Mouse (Mus musculus) cortical plate, adult 2 months (tissue): ENCODE data around the gene Bmpr1b. TPM values are rescaled to one million over a fixed set of nuclear protein-coding genes. Genes with fewer than 3 reads are reported as not detected.

Experiments
- H3K27ac ChIP-seq: fragments of 200-500 bp; 2 replicates; pipeline ENCODE4 v1.5.1; 2012; ENCODE audit warnings: low read length, control low read depth, inconsistent platforms; ENCODE audit not compliant: insufficient read depth
- H3K4me1 ChIP-seq: fragments of 200-500 bp; 2 replicates; pipeline ENCODE4 v1.6.1; 2011; ENCODE audit warnings: low read length; ENCODE audit not compliant: control insufficient read depth, insufficient read depth
- H3K4me3 ChIP-seq: fragments of 200-500 bp; 2 replicates; pipeline ENCODE4 v1.5.1; 2011; ENCODE audit warnings: mild to moderate bottlenecking, low read length, control low read depth; ENCODE audit not compliant: insufficient read depth
- CTCF ChIP-seq: fragments of 200-500 bp; IDR thresholded peaks from 2 replicates; pipeline ENCODE4 v1.5.1; 2011; ENCODE audit warnings: mild to moderate bottlenecking, control low read depth, low read length; ENCODE audit not compliant: insufficient read depth; ENCODE audit errors: extremely low read depth
- POLR2A ChIP-seq: fragments of 200-500 bp; IDR thresholded peaks from 2 replicates; pipeline ENCODE4 v1.6.1; 2011; ENCODE audit warnings: mild to moderate bottlenecking, low read length, control low read depth; ENCODE audit not compliant: insufficient read depth; ENCODE audit errors: extremely low read depth
- polyA plus RNA-seq: library from polyadenylated mRNA; depleted of rRNA; stranded (reverse); fragments of >200 nt; gene quantifications from 2 replicates; pipeline ENCODE4 v1.2.3, GENCODE M21; 2012

Bmpr1b gene
- polyA plus RNA-seq, 1 experiment = 10.0 TPM

DNA sequence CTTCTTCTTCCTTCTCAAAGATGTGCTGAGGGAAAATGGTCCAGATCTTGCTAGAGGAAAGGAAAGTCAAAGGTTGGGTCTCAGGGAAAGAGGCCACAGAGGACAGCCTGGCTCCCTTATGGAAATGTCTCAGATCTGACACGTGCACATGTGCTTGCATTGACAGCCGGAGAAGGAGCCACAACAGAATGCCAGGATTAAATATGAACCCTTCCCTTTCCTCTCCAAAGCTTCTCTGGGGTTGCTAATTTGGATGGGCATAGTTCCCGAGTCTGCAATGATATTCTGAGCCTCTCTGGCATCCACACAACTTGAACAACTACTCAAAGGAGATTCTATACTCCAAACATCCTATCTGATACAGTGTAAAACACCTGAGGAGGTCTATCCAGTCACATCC lies 48.4 kb downstream of the Bmpr1b start:
- TF ChIP-seq CTCF (no peak), POLR2A (no peak)
- Histone ChIP-seq H3K4me3 (no peak overlapping the region), H3K4me1 (no peaks in the 10 kb centered on the region), H3K27ac (no peak overlapping the region)

DNA sequence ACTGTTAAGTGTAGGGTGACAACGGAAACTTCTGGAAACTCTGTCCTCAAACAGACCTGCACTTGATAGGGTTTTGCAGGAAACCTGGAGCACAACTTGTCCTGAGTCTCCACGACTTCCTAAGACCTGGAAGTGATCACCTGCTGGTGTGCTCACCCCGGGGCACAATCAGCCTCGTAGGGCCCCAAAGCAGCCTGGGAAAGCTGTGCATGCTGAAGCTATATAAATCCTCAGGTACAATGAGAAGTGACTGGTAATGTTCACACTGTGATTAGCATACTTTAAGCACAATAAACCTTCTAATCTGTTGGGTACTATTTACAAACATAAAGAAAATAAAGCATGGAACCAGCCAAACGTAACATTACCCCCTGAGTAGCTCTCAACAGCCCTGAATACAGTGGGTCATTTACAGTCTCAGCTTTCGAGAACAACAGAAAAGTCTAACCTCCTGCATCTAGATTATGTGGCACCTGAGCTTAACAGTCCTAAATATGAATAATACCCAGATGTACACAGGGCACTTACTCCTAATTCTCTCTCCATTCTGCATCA lies 54.4 kb downstream of the Bmpr1b start:
- peaks cover 3% of the 10 kb centered on the region; the same call in 1 of the 2 replicates for H3K4me1 ChIP-seq
- H3K4me3 ChIP-seq = no peak overlapping the region
- no peak for TF ChIP-seq POLR2A
- no peak for TF ChIP-seq CTCF
- H3K27ac ChIP-seq = no peak overlapping the region

DNA sequence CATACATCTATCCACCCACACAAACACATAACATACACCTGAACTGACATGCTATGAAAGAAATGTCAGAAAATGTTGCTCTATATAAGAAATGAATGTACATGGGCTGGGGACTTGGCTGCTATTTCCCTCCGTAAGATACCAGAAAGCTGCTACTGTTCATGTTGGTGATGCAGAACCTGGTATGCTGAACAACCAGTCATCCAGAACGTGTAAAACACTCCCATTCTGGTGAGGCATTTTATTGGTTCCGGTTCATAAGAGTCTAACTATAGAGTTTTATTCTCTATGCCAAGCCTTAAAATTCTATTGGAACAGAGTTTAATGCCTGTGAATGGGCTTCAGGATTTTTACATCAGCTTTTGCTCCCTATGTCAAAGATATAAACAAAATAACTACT lies 55.0 kb downstream of the Bmpr1b start:
- no peak overlapping the region for H3K4me3 ChIP-seq
- TF ChIP-seq CTCF = no peak
- no peak overlapping the region for H3K27ac ChIP-seq
- peaks cover 3% of the 10 kb centered on the region; the same call in 1 of the 2 replicates for H3K4me1 ChIP-seq

DNA sequence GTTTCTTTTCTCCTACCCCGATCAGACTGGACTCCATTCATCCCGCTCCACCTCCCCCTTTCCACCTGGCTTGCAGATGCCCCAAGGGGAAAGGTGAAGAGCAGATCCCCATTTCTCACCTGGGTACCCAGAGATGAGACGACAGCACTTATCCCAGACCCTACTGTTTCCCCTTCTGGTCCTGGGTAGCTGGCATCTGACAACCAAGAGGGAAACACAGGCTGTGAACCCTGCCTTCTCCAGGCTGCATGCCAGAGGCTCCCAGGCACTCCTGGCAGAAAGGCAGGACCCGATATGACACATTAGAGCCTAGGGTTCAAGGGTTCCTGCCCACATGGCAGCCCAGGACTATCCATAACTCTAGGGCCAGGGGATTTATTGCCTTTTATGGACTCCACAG lies 56.0 kb downstream of the Bmpr1b start:
- TF ChIP-seq CTCF (no peak), POLR2A (no peak)

DNA sequence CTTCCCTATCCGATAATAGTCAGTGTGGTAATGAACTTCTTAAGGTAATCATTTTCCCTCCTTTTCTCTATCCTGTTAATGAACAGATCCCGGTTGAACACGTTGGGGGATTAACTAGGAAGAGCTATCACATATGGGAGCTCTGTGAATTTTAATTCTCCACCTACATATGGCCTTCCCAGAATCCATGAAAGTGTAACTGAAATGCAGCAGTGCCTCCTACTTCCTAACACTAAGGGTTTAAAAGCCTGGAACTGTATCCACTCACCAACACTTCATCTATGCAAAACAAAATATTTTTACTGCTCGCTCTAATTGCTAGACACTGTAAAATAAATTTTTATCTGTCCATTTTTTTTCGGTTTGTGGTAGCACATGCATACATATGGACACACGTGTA lies 63.0 kb downstream of the Bmpr1b start:
- no peak for TF ChIP-seq CTCF
- TF ChIP-seq POLR2A = no peak
- Histone ChIP-seq H3K4me3 (no peak overlapping the region), H3K4me1 (peaks cover 3% of the 10 kb centered on the region; the same call in 1 of the 2 replicates), H3K27ac (no peak overlapping the region)

More for the DNA sequence above, 56.0 kb downstream of the Bmpr1b start:
- Histone ChIP-seq H3K4me3 (no peak overlapping the region), H3K4me1 (peaks cover 3% of the 10 kb centered on the region; the same call in 1 of the 2 replicates), H3K27ac (no peak overlapping the region)

DNA sequence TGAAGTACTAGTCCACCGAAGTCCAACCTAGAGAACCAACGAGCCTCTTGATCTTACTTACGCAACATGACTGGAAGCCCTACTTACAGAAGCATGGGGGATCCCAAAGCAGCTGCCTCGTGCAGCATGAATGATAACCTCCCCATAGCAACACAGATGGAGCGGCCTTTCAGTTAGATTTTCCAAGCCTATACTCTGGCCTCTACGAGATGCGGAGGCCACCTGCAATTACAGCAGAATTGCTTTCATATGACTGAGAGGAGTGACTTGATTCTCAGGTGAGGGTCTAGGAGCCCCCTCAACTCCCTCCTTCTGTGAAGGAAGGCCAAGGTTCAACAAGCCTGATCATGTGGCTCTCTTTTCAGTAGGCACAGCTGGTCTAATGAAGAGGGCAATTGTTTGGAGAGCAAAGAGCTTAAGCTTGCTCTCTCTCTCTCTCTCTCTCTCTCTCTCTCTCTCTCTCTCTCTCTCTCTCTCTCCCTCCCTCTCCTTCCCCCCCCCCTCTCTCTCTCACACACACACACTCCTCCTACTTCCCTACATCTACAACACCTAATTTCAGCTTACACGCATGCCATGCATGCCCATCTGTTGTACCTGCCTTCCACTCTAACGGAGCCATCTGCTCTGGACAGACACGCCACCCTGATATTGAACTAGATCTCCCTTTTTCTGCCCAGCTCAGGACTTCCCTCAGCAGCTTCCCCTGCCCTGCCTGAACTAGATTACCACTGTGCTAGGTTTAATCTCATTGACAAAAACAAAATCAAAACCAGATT lies 65.0 kb downstream of the Bmpr1b start:
- Histone ChIP-seq H3K27ac (no peak overlapping the region), H3K4me1 (peaks cover 3% of the 10 kb centered on the region; the same call in 1 of the 2 replicates), H3K4me3 (no peak overlapping the region)
- TF ChIP-seq POLR2A (no peak), CTCF (no peak)

DNA sequence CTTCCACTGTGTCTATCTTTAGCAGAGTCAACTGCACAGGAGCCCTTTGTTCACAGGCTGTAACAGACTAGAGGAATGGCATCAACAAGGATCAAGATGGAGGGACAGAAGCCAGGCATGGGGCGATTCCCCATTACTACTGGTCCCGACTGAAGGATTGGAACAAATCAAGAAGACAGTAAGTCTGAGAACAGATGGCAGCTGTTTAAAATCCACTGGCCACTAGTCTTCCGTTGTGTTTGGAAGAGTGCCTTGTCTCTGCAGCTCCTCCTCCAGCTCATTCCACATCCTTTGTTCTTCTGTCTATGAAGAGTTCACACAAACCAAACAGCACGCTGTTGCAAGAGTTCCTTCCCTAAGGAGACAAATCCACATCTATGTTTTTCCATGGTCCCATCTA lies 65.6 kb downstream of the Bmpr1b start:
- TF ChIP-seq CTCF (no peak), POLR2A (no peak)
- Histone ChIP-seq H3K4me1 (peaks cover 3% of the 10 kb centered on the region; the same call in 1 of the 2 replicates), H3K4me3 (no peak overlapping the region), H3K27ac (no peak overlapping the region)

DNA sequence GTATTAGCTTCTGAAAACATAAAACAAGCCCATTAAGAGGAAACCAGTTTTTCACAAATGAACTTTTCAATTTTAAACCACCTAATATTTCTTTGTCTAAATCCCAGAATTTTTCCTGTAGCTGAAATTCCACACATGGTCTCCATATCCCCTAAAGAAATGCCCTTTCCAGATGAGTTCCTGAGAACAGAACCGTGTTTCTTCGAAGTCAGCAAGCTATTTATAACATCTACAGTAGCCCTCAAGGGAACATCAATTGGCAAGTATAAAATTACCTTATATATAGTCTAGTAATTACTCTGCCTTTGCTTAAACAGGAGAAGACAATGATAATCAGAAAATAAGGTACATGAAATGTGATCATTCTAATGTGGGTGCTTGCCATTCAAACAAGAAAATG lies 70.1 kb downstream of the Bmpr1b start:
- no peaks in the 10 kb centered on the region for H3K4me1 ChIP-seq
- no peak overlapping the region for H3K27ac ChIP-seq
- TF ChIP-seq POLR2A = no peak
- TF ChIP-seq CTCF = no peak
- H3K4me3 ChIP-seq = no peak overlapping the region

DNA sequence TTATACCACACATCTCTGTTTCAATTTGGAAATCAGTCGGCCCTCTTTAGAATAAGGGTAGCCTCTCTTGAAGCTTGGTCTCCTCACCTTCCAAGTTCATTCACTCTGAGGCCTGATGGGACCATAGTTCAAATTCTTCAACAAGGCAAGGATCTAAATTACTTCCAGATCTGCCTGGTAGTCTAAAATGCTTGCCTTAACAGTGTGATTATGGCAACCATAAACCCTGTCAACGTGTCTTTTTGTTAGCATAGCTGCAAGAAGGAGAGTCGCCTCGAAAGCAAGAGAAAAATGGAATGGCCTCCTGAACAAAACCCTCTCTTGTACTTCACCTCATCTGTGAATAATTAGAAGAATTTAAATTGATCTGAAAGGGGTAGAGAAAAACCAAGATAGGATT lies 75.2 kb downstream of the Bmpr1b start:
- TF ChIP-seq CTCF (no peak), POLR2A (no peak)
- Histone ChIP-seq H3K4me1 (no peaks in the 10 kb centered on the region), H3K4me3 (no peak overlapping the region), H3K27ac (no peak overlapping the region)

DNA sequence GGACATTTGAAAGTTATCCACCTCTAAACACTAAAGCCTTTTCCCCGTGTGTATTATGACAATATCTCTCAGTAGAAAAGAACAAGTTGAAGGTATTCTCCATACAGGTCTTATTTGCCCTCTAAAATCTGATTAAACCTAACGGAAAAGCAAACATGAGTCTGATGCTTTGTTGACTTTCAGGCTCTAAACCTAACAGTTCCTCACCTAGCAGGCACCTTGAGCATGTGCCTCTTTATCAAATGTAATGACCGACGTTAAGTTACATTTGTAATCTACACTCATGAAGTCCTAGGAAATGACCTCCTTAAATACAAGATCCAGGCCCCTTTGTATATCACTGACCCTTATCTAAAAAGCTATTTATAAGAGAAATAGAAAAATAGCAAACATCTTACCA lies 79.5 kb downstream of the Bmpr1b start:
- no peaks in the 10 kb centered on the region; the same call in 1 of the 2 replicates for H3K4me1 ChIP-seq
- H3K27ac ChIP-seq = no peak overlapping the region
- TF ChIP-seq POLR2A (no peak), CTCF (no peak)
- H3K4me3 ChIP-seq = no peak overlapping the region

DNA sequence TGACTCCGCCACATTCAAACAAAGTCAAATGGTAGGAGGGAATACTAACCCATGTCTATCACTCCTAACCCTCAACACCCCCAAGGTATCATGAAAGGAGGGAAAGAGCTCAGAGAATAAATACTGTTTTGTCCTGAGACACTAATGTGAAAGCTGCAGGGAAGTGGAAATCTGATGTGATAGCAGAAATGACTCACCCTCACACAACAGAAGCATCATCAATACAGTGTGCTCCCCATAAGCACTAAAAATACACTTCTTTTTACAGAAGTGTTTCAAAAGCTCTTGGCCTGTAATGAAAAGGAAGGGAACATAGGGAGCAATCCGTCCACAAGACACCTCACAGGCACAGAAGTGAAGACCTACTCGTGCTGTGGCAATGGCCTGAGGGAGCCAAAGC lies 83.3 kb downstream of the Bmpr1b start:
- Histone ChIP-seq H3K4me3 (no peak overlapping the region), H3K4me1 (no peaks in the 10 kb centered on the region; the same call in 1 of the 2 replicates), H3K27ac (no peak overlapping the region)
- no peak for TF ChIP-seq POLR2A
- TF ChIP-seq CTCF = no peak
